Mouse (Mus musculus) kidney, postnatal 25 days (tissue): Measurements from ENCODE around the gene Lmntd2.
A peak's percentile ranks its signal among the peaks of the same experiment; 100 is the strongest.

ENCODE experiments used
- DNase-seq, 2 experiments: peaks; one replicate each; pipeline ENCODE4 v3.0.0; 2021; ENCODE audit warnings: mixed read lengths in 2 of 2

Lmntd2 gene

DNA sequence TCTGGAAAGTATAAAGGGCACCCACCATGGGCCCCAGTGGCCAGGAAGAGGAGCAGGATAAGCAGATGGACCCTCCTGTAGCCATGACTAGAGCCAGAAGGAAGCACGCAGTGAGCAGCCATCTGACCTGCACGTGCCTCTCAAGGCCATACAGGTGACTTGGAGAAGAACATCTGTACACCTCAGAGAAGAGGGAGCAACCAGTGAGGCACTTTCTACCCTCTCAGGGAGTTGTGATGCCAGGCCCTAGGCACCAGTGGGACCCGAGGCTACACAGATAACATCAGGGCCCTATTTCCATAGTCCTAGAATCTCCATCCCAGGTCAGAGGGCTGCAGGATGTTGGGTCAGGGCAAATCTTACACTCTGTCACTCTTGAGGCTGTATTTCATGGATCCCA, 23.7 kb downstream of the Lmntd2 start:
- DNase-seq = no peak

- DNase-seq = no peak
Observed at GRCm38 (mm10) chr7:141188733-141189132, 25.1 kb downstream of the Lmntd2 start.

DNA sequence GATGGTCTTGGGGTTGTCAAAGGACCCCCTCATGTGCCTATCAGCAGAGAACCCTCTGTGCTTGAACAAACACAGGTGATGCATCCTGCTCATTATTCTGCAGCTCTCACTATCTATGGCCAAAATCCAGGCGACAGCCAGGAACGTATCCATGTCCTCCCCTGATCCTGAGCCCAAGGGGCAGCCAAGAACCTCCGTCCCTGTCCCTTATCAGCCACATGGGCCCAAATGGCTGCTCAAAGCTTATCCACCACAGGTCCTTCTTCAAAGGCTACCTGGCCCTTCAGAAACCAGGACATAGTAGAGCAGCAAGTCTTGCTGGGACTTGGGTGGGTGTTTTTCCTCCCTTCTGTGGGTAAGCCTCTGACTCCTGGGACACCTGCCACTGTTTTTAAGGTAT, 25.7 kb downstream of the Lmntd2 start:
- no peak for DNase-seq

DNA sequence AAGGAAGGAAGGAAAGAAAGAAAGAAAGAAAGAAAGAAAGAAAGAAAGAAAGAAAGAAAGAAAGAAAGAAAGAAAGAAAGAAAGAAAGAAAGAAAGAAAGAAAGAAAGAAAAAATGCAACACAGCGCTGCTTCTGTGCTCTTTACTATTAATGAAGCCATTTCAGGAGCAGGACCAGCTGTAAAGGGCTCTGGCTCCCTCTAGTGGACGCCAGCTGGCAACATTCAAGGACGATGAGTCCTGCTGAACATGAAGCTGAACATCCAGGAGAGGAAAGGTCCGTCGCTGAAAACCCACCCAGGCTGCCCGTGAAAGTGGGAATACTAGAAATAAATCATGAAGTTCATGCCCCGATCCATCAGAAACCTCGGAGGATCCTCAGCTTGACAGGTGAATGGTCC, 37.7 kb downstream of the Lmntd2 start:
- DNase-seq = peak; percentile 90 to 95

DNA sequence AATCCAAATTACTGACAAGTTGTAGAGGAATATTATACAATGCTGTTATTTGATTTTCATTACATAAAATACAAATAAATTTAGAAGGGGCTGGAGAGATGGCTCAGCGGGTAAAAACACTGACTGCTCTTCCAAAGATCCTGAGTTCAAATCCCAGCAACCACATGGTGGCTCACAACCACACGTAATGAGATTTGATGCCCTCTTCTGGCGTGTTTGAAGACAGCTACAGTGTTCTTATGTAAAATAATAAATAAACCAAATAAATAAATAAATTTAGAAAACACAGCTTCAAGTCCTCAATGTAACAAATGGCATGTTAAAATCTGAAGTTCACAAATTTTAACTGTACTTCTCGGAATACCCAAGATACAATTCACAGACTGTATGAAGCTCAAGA, 38.8 kb downstream of the Lmntd2 start:
- no peak for DNase-seq

GRCm38 (mm10) chr7:141173323-141173850, 40.5 kb downstream of the Lmntd2 start:
- DNase-seq = no peak

GRCm38 (mm10) chr7:141172116-141173006, 41.5 kb downstream of the Lmntd2 start, which contains the start of gene Rnh1:
Rnh1 (minus strand) TSS chr7:141172857.
- peak; percentile 95 to 97 for DNase-seq

DNA sequence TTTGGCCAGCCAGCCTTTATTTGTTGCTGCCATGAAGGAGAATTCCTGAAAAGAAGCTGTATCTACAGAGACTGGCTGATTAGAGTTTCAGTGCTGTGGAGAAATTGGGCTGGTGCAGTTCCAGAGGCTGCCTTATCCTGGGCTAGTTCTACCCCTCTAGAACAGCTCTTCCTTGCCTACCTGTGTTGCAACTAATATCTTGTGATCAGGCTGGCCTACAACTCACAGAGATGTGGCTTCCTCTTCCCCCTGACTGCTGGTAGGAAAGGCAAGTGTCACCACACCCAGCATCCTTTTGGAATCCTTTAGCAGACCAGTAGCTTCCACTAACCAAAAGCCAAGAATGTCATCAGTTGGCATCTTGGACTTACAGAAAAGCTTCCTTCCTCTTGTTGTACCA, 44.0 kb downstream of the Lmntd2 start:
- no peak for DNase-seq

GRCm38 (mm10) chr7:141169300-141169699, 44.6 kb downstream of the Lmntd2 start:
- DNase-seq = no peak

GRCm38 (mm10) chr7:141168518-141168953, 45.3 kb downstream of the Lmntd2 start:
- peak; percentile 76 to 88 for DNase-seq

DNA sequence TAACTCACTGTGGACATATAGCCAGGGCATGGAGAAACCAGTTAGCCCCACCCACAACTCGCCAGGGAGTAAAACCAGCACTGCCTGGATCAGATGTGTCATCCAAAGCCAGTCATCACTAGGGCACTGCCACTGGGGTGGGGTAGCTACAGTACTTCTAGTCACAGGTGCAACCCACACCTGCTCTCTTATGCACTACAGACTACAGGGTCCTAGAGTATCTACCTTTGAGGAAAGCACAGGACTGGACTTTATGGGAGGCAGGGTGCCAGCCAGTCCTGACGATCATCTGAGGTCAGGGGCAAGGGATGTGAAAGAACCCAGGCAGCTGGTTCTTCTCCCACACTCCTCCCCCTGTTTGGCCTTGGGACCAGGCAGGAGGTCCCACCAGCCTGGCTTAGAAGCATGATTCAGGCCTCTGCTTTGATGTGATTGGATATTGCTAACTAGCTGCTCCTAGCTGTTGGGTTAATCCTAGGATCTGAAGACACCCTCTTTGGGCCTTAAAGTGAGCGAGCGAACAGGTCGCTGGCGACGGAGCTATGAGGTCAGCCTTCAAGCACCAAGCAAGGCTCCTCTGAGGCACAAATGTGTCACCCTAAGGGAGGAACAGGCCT, 45.9 kb downstream of the Lmntd2 start:
- peak in 1 of 2 experiments; percentile 69 for DNase-seq

DNA sequence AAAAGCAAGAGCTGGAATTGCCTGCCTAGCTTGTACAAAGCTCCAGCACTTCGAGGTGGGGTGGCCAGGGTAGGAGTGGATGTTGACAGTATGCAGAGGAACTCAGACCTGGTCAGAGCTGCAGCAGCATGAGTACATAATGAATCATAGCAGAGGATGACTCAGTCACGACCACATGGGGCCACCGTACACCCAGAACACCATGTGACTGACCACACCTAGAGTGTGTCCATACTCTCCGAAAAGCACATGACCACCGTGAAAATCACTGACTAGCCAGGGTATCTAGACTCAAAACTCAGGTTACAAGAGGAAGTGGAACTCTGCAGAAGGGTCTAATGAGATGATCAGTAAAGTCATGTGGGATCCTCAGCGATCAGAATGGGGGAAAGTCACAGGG, 49.0 kb downstream of the Lmntd2 start:
- DNase-seq = no peak

- no peak for DNase-seq
Observed at GRCm38 (mm10) chr7:141164397-141164796, 49.5 kb downstream of the Lmntd2 start.
